Mouse (Mus musculus): ENCODE data around the gene Hand1. TPM values are rescaled to one million over a fixed set of nuclear protein-coding genes. Genes with fewer than 3 reads are reported as not detected.
"Not testable (repeated sequence)": the region's sequence is repeated elsewhere in the genome, so short reads cannot be mapped to it uniquely, and the experiment has no call there.

Hand1 gene
- polyA plus RNA-seq, 1 experiment: not detected

DNA sequence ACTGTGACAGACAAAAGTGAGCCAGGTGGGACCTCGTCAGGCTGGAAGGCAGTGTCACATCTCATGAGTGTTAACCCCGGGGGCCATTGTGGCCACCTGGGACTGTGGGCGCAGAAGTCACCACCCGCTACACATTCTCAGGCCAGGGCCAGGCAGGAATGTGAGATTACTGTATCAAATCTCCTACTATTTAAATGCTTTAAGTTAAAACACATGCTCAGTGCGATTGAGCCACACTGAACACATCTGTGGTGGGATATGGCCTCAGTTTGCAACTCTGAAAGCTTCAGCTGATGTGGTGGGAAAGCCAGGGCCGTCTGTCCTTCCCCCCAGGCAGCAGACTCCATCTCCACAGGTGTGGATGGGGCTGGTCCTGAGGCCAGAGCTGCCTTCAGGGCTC is 21.0 kb upstream of the Hand1 start:
- DNase-seq: no peak
- no peak for TF ChIP-seq POLR2A (IDR thresholded peaks at IDR 0.05; ENCODE audit: borderline replicate concordance, insufficient read depth, low read length)
- TF ChIP-seq CTCF (IDR thresholded peaks at IDR 0.05; ENCODE audit: borderline replicate concordance, insufficient read depth, low read depth, low read length): no peak
- Histone ChIP-seq H3K4me3 (replicated peaks; ENCODE audit: insufficient read depth, low read depth, low read length) (no peak overlapping the region), H3K4me1 (ENCODE audit: control insufficient read depth, insufficient read depth, low read length) (no peaks in the 10 kb centered on the region), H3K27ac (ENCODE audit: insufficient read depth, low read length) (no peak overlapping the region), H3K27me3 (ENCODE audit: control insufficient read depth, insufficient read depth, low read length) (no peaks in the 10 kb centered on the region)
- 64% methylated on average over 6 of the region's 6 CpGs for WGBS

DNA sequence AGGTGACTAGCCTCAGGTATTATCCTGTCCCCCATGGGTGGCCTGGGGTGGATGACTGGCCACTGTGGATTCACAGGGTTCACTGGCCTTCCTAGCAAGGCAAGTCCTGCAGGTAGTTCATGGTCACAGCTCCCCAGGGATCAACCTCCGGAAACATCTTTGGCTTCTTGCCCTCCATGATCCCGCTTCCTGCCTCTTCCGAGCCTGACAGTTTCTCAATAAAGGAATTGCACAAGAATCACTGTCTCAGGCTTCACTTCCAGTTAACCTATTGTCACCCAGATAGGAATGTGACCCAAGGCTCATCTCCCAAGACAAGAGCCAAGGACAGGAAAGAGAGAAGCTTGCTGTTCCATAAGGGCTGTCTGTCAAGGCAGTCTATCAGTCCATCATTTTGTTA is 18.3 kb upstream of the Hand1 start:
- WGBS: 23% methylated on average over 3 of the region's 3 CpGs
- Histone ChIP-seq H3K27me3 (ENCODE audit: control insufficient read depth, insufficient read depth, low read length) (no peaks in the 10 kb centered on the region), H3K27ac (ENCODE audit: insufficient read depth, low read length) (no peak overlapping the region), H3K4me1 (ENCODE audit: control insufficient read depth, insufficient read depth, low read length) (no peaks in the 10 kb centered on the region), H3K4me3 (replicated peaks; ENCODE audit: insufficient read depth, low read depth, low read length) (no peak overlapping the region)
- no peak for DNase-seq
- TF ChIP-seq CTCF (IDR thresholded peaks at IDR 0.05; ENCODE audit: borderline replicate concordance, insufficient read depth, low read depth, low read length) (no peak), POLR2A (IDR thresholded peaks at IDR 0.05; ENCODE audit: borderline replicate concordance, insufficient read depth, low read length) (no peak)

DNA sequence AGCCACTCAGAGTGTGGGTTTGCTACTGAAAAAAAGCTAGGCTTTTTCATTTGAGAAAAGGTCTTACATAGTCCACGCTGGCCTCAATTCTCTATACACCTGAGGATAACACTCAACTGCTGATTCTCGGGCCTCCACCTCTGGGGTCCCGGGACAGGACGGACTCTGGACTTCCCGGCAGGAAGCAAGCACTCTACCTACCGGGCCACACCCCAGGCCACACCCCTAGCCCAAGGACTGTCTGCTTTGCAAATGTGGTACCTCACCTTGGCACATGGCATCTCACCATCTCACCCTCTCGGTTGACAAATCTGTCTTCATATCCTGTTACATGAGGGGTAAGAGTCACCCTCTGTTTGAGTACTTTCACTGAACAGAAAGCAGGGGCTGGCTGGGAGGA is 17.7 kb upstream of the Hand1 start:
- WGBS: 67% methylated on average over 7 of the region's 7 CpGs
- DNase-seq: no peak
- Histone ChIP-seq H3K4me3 (replicated peaks; ENCODE audit: insufficient read depth, low read depth, low read length) (no peak overlapping the region), H3K27ac (ENCODE audit: insufficient read depth, low read length) (no peak overlapping the region), H3K27me3 (ENCODE audit: control insufficient read depth, insufficient read depth, low read length) (no peaks in the 10 kb centered on the region), H3K4me1 (ENCODE audit: control insufficient read depth, insufficient read depth, low read length) (no peaks in the 10 kb centered on the region)
- TF ChIP-seq CTCF (IDR thresholded peaks at IDR 0.05; ENCODE audit: borderline replicate concordance, insufficient read depth, low read depth, low read length): no peak
- no peak for TF ChIP-seq POLR2A (IDR thresholded peaks at IDR 0.05; ENCODE audit: borderline replicate concordance, insufficient read depth, low read length)

DNA sequence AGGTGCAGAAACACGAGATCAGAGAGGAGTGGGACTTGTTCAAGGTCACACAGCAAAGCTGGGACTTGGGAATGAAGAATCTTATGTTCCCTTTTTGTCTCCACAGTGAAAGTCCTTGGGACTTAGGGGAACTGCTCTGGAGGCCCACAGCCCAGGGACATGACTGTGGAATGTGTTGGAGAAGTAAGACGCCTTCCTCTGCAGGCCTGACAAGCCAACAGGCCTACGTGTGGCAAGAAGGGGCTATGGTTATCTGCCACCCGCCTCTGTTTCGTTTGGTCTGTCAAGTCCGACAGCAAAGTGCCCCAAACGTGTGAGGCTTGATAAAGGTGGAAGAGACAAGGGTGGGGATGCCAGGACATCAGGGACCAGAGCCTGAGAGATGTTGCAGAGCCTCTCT is 14.8 kb upstream of the Hand1 start:
- H3K27ac ChIP-seq (ENCODE audit: insufficient read depth, low read length): no peak overlapping the region
- no peak for TF ChIP-seq POLR2A (IDR thresholded peaks at IDR 0.05; ENCODE audit: borderline replicate concordance, insufficient read depth, low read length)
- TF ChIP-seq CTCF (IDR thresholded peaks at IDR 0.05; ENCODE audit: borderline replicate concordance, insufficient read depth, low read depth, low read length): no peak
- no peaks in the 10 kb centered on the region for H3K27me3 ChIP-seq (ENCODE audit: control insufficient read depth, insufficient read depth, low read length)
- no peaks in the 10 kb centered on the region for H3K4me1 ChIP-seq (ENCODE audit: control insufficient read depth, insufficient read depth, low read length)
- no peak for DNase-seq
- 67% methylated on average over 7 of the region's 7 CpGs for WGBS
- H3K4me3 ChIP-seq (replicated peaks; ENCODE audit: insufficient read depth, low read depth, low read length): no peak overlapping the region

GRCm38 (mm10) chr11:57846421-57847363 is 14.1 kb upstream of the Hand1 start:
- H3K4me3 ChIP-seq (replicated peaks; ENCODE audit: insufficient read depth, low read depth, low read length); DNase-seq; H3K27me3 ChIP-seq (ENCODE audit: control insufficient read depth, insufficient read depth, low read length); H3K27ac ChIP-seq (ENCODE audit: insufficient read depth, low read length); H3K4me1 ChIP-seq (ENCODE audit: control insufficient read depth, insufficient read depth, low read length): not testable (repeated sequence)
- WGBS: 79% methylated on average over 9 of the region's 9 CpGs

GRCm38 (mm10) chr11:57841391-57841790 is 8.8 kb upstream of the Hand1 start:
- TF ChIP-seq CTCF (IDR thresholded peaks at IDR 0.05; ENCODE audit: borderline replicate concordance, insufficient read depth, low read depth, low read length) (no peak), POLR2A (IDR thresholded peaks at IDR 0.05; ENCODE audit: borderline replicate concordance, insufficient read depth, low read length) (no peak)
- no peak overlapping the region for H3K27ac ChIP-seq (ENCODE audit: insufficient read depth, low read length)
- H3K4me1 ChIP-seq (ENCODE audit: control insufficient read depth, insufficient read depth, low read length): no peaks in the 10 kb centered on the region
- DNase-seq: no peak
- H3K4me3 ChIP-seq (replicated peaks; ENCODE audit: insufficient read depth, low read depth, low read length): no peak overlapping the region
- H3K27me3 ChIP-seq (ENCODE audit: control insufficient read depth, insufficient read depth, low read length): no peaks in the 10 kb centered on the region; the same call in 1 of the 2 replicates
- WGBS: 27% methylated on average over 7 of the region's 7 CpGs

DNA sequence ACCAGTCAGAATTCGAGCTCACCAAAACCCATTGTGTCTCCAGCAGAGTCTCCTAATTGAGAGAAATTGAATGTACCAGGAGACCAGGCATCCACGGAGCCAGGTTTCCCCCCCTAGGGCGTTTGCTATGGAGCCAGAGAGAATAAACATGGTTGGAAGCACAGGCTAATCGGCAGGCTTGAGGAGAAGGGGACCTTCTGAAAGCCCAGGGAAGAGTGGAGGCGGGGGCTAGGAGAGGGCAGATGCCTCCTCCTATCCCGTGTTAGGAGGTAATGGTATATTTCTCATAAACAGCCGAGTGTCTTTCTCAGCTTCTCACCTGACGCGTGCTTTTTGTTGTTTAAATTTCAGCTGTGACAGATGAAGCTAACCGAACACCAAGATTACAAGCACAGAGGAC is 8.4 kb upstream of the Hand1 start:
- DNase-seq: no peak
- TF ChIP-seq CTCF (IDR thresholded peaks at IDR 0.05; ENCODE audit: borderline replicate concordance, insufficient read depth, low read depth, low read length): no peak
- TF ChIP-seq POLR2A (IDR thresholded peaks at IDR 0.05; ENCODE audit: borderline replicate concordance, insufficient read depth, low read length): no peak
- Histone ChIP-seq H3K27ac (ENCODE audit: insufficient read depth, low read length) (no peak overlapping the region), H3K4me1 (ENCODE audit: control insufficient read depth, insufficient read depth, low read length) (no peaks in the 10 kb centered on the region), H3K27me3 (ENCODE audit: control insufficient read depth, insufficient read depth, low read length) (no peaks in the 10 kb centered on the region; the same call in 1 of the 2 replicates), H3K4me3 (replicated peaks; ENCODE audit: insufficient read depth, low read depth, low read length) (no peak overlapping the region)
- WGBS: 21% methylated on average over 10 of the region's 10 CpGs

Measured in cerebellum, adult 2 months (tissue).